Mouse (Mus musculus) heart, embryonic 14.5 days (tissue): Measurements from ENCODE around the gene Ppil4. TPM values are rescaled to one million over a fixed set of nuclear protein-coding genes. Genes with fewer than 3 reads are reported as not detected.

ENCODE experiments used
- ATAC-seq: fragments of 200-750 bp; cut with Nextera tagmentation; 2 replicates; pipeline ENCODE4 v1.8.0; 2017; ENCODE audit warnings: low read depth, moderate TSS enrichment; ENCODE audit not compliant: insufficient number of reproducible peaks, insufficient read depth, low FRiP score
- H3K27ac ChIP-seq, 2 experiments: fragments of 200-500 bp in 1 of 2; fragments of 300-500 bp in 1 of 2; sonication (generic) in 1 of 2; replicated peaks in 1 of 2; 2 replicates each; pipeline ENCODE4 v1.5.1; 2012 to 2014; ENCODE audit warnings: low read depth in 2 of 2, low read length in 2 of 2, control low read depth in 1 of 2, mild to moderate bottlenecking in 1 of 2, mixed read lengths in 1 of 2; ENCODE audit not compliant: control insufficient read depth in 1 of 2, insufficient read depth in 1 of 2
- H3K27me3 ChIP-seq: fragments of 300-500 bp; sonication (generic); 2 replicates; pipeline ENCODE4 v1.6.1; 2014; ENCODE audit warnings: mild to moderate bottlenecking, low read length, control low read depth; ENCODE audit not compliant: control insufficient read depth, insufficient read depth
- H3K36me3 ChIP-seq: fragments of 300-500 bp; sonication (generic); 2 replicates; pipeline ENCODE4 v1.6.1; 2014; ENCODE audit warnings: mild to moderate bottlenecking, control low read depth, low read length, mixed read lengths; ENCODE audit not compliant: control insufficient read depth, insufficient read depth
- H3K4me1 ChIP-seq, 2 experiments: fragments of 200-500 bp in 1 of 2; fragments of 300-500 bp in 1 of 2; sonication (generic) in 1 of 2; 2 replicates each; pipeline ENCODE4 v1.6.1; 2012 to 2014; ENCODE audit warnings: low read length in 2 of 2, control low read depth in 1 of 2, mixed read lengths in 1 of 2; ENCODE audit not compliant: control insufficient read depth in 2 of 2, insufficient read depth in 2 of 2
- H3K4me2 ChIP-seq: fragments of 300-500 bp; sonication (generic); 2 replicates; pipeline ENCODE4 v1.6.1; 2014; ENCODE audit warnings: mild to moderate bottlenecking, low read length
- H3K4me3 ChIP-seq, 2 experiments: fragments of 200-500 bp in 1 of 2; fragments of 300-500 bp in 1 of 2; sonication (generic) in 1 of 2; 2 replicates each; pipeline ENCODE4 v1.5.1; 2012 to 2014; ENCODE audit warnings: low read length in 2 of 2, mild to moderate bottlenecking in 2 of 2, control low read depth in 1 of 2, low read depth in 1 of 2, moderate library complexity in 1 of 2; ENCODE audit not compliant: control insufficient read depth in 1 of 2, insufficient read depth in 1 of 2
- H3K9ac ChIP-seq: fragments of 300-500 bp; sonication (generic); 2 replicates; pipeline ENCODE4 v1.6.1; 2014; ENCODE audit warnings: mild to moderate bottlenecking, low read length
- H3K9me3 ChIP-seq: fragments of 300-500 bp; sonication (generic); 2 replicates; pipeline ENCODE4 v1.6.1; 2016; ENCODE audit warnings: low read length, control low read depth; ENCODE audit not compliant: control insufficient read depth
- WGBS: fragments of 180-500 bp; shearing (Covaris S2); extraction: QIAGEN DNeasy Blood & Tissue Kit; methylation state at CpG from one replicate; pipeline ENCODE4 v1.1.7; 2014; 5-methylcytosine and 5-hydroxymethylcytosine counted together
- polyA plus RNA-seq: library from polyadenylated mRNA; unstranded; fragments of >200 nt; fragmentation: Nextera tagmentation; extraction: Ambion mirVana; gene quantifications from 2 replicates; pipeline ENCODE4 v1.2.1, GENCODE M21; 2014

The Ppil4 gene
- polyA plus RNA-seq, 1 experiment from 2014 or later: 27.8 TPM

DNA sequence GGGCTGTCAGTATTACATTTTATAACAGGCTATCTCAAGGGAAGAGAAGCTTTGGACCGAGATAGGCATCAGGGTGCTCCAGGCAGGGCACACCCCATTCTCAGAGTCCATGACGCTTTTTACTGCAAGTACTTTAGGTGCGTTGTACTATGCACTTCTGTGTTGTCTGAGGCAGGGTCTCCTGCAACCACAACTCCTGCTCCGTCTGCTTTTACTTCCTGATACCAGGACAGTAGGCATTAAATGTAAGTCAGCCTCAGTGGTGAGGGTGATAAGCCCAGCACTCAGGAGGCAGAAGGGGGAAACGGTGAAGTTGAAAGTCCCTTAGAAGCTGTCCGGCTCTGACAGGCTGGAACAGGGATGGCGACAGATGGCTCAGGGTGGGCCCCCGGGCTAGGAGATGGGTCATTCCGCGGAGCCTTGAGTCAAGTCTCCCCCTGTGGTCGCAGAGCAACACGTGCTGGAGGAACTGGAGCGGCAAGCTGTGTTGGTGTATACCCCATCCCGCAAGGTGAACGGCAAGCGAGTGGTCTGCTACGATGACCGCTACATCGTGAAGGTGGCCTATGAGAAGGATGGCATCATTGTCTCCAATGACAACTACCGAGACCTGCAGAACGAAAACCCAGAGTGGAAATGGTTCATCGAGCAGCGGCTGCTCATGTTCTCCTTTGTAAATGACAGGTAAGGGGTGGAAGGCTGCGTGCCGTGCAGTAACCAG is 69.4 kb downstream of the Ppil4 start:
- H3K4me1 ChIP-seq: peaks cover 2 to 3% of the 10 kb centered on the region in 2 experiments; a peak in 3 of 4 replicates
- no peak overlapping the region for H3K9ac ChIP-seq
- H3K27me3 ChIP-seq: peaks cover 8% of the 10 kb centered on the region
- 87% methylated on average over 25 of the region's 25 CpGs for WGBS
- H3K4me2 ChIP-seq: no peak overlapping the region
- H3K4me3 ChIP-seq: no peak overlapping the region
- H3K9me3 ChIP-seq: no peaks in the 10 kb centered on the region
- H3K36me3 ChIP-seq: no peaks in the 10 kb centered on the region
- no peak overlapping the region for H3K27ac ChIP-seq
- no peak for ATAC-seq

GRCm38 (mm10) chr10:7863411-7863810 is 70.7 kb downstream of the Ppil4 start:
- ATAC-seq: no peak
- Histone ChIP-seq H3K4me3 (no peak overlapping the region), H3K4me1 (peaks cover 4% of the 10 kb centered on the region in 2 experiments; a peak in 3 of 4 replicates), H3K27me3 (peaks cover 8% of the 10 kb centered on the region), H3K9ac (no peak overlapping the region), H3K27ac (no peak overlapping the region), H3K36me3 (no peaks in the 10 kb centered on the region), H3K9me3 (no peaks in the 10 kb centered on the region), H3K4me2 (no peak overlapping the region)
- WGBS: 90% methylated on average over 6 of the region's 6 CpGs

DNA sequence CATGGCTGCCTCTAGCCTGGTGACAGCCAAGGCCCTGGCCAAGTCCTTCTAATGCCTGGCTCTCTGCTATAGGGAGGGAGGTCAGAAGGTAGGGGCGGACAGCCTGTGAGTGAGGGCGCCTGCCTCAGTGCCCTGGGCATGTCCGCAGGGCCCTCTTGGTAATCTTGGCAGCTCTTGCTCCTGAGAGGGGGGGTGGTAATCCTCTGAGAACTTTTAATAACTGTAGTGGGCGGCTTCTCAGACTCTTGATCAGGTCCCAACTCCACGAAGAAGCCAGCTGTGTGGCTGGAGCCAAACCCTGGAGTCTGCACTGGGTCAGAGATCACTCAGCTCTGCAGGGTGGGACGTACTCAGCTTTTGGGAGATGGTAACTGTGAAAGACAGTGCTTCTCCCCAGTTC is 71.5 kb downstream of the Ppil4 start:
- H3K4me3 ChIP-seq: no peak overlapping the region
- peaks cover 4% of the 10 kb centered on the region in 2 experiments; a peak in 3 of 4 replicates for H3K4me1 ChIP-seq
- peaks cover 12% of the 10 kb centered on the region for H3K27me3 ChIP-seq
- H3K36me3 ChIP-seq: no peaks in the 10 kb centered on the region
- no peaks in the 10 kb centered on the region for H3K9me3 ChIP-seq
- H3K4me2 ChIP-seq: no peak overlapping the region
- no peak overlapping the region for H3K27ac ChIP-seq
- H3K9ac ChIP-seq: no peak overlapping the region
- ATAC-seq: no peak
- 70% methylated on average over 6 of the region's 6 CpGs for WGBS

GRCm38 (mm10) chr10:7864806-7865205 is 72.1 kb downstream of the Ppil4 start:
- Histone ChIP-seq H3K9me3 (no peaks in the 10 kb centered on the region), H3K4me1 (peaks cover 4% of the 10 kb centered on the region in 2 experiments; a peak in 3 of 4 replicates), H3K4me2 (no peak overlapping the region), H3K36me3 (no peaks in the 10 kb centered on the region), H3K27ac (no peak overlapping the region), H3K4me3 (no peak overlapping the region), H3K9ac (no peak overlapping the region), H3K27me3 (peaks cover 15% of the 10 kb centered on the region)
- 77% methylated on average over 3 of the region's 3 CpGs for whole genome bisulfite sequencing
- ATAC-seq: no peak

- H3K36me3 ChIP-seq: no peaks in the 10 kb centered on the region
- H3K4me2 ChIP-seq: peak overlapping the region; percentile 76
- ATAC-seq: no peak
- peak overlapping the region; percentile 41 to 47 for H3K4me3 ChIP-seq
- 16% methylated on average over 50 of the region's 50 CpGs for WGBS
- peaks cover 15% of the 10 kb centered on the region for H3K27me3 ChIP-seq
- H3K9ac ChIP-seq: peak overlapping the region; percentile 51
- peaks cover 4 to 10% of the 10 kb centered on the region in 2 experiments for H3K4me1 ChIP-seq
- no peaks in the 10 kb centered on the region for H3K9me3 ChIP-seq
- H3K27ac ChIP-seq: no peak overlapping the region
Measured at GRCm38 (mm10) chr10:7866762-7867665, 74.3 kb downstream of the Ppil4 start.

- Histone ChIP-seq H3K9me3 (no peaks in the 10 kb centered on the region), H3K27me3 (peaks cover 15% of the 10 kb centered on the region), H3K36me3 (no peaks in the 10 kb centered on the region), H3K27ac (no peak overlapping the region), H3K4me2 (peak overlapping the region; percentile 76), H3K4me1 (peaks cover 4 to 10% of the 10 kb centered on the region in 2 experiments), H3K4me3 (peak overlapping the region; percentile 41 to 47), H3K9ac (peak overlapping the region; percentile 51)
- no peak for ATAC-seq
- WGBS: 14% methylated on average over 21 of the region's 21 CpGs
Measured at GRCm38 (mm10) chr10:7867666-7868030, 75.0 kb downstream of the Ppil4 start.

- H3K36me3 ChIP-seq: no peaks in the 10 kb centered on the region
- no peak overlapping the region for H3K9ac ChIP-seq
- no peak overlapping the region for H3K4me2 ChIP-seq
- H3K4me1 ChIP-seq: peaks cover 8 to 10% of the 10 kb centered on the region in 2 experiments
- H3K27ac ChIP-seq: no peak overlapping the region
- no peaks in the 10 kb centered on the region for H3K9me3 ChIP-seq
- WGBS: 59% methylated on average over 8 of the region's 8 CpGs
- no peak for ATAC-seq
- H3K4me3 ChIP-seq: no peak overlapping the region
- H3K27me3 ChIP-seq: peaks cover 15% of the 10 kb centered on the region
Measured at GRCm38 (mm10) chr10:7869746-7870145, 77.1 kb downstream of the Ppil4 start.
